Mouse (Mus musculus) heart, embryonic 12.5 days (tissue): ENCODE results near the gene Ubiad1. TPM values are rescaled to one million over a fixed set of nuclear protein-coding genes. Genes with fewer than 3 reads are reported as not detected.

Experiments
- ATAC-seq: fragments of 200-750 bp; cut with Nextera tagmentation; 2 replicates; pipeline ENCODE4 v1.8.0; 2017; ENCODE audit warnings: moderate TSS enrichment, moderate library complexity; ENCODE audit not compliant: insufficient number of reproducible peaks, low FRiP score
- H3K27ac ChIP-seq: fragments of 300-500 bp; sonication (generic); 2 replicates; pipeline ENCODE4 v1.5.1; 2016; ENCODE audit warnings: mild to moderate bottlenecking, moderate library complexity; ENCODE audit not compliant: poor library complexity, severe bottlenecking
- H3K27me3 ChIP-seq: fragments of 300-500 bp; sonication (generic); replicated peaks from 2 replicates; pipeline ENCODE4 v1.6.1; 2016; ENCODE audit warnings: mild to moderate bottlenecking, moderate library complexity
- H3K36me3 ChIP-seq: fragments of 300-500 bp; sonication (generic); 2 replicates; pipeline ENCODE4 v1.6.1; 2016; ENCODE audit warnings: mild to moderate bottlenecking, moderate library complexity
- H3K4me1 ChIP-seq: fragments of 300-500 bp; sonication (generic); replicated peaks from 2 replicates; pipeline ENCODE4 v1.6.1; 2016; ENCODE audit warnings: mild to moderate bottlenecking
- H3K4me2 ChIP-seq: fragments of 300-500 bp; sonication (generic); 2 replicates; pipeline ENCODE4 v1.6.1; 2016; ENCODE audit warnings: mild to moderate bottlenecking, moderate library complexity
- H3K4me3 ChIP-seq: fragments of 300-500 bp; sonication (generic); 2 replicates; pipeline ENCODE4 v1.5.1; 2016; ENCODE audit warnings: mild to moderate bottlenecking
- H3K9ac ChIP-seq: fragments of 300-500 bp; sonication (generic); 2 replicates; pipeline ENCODE4 v1.6.1; 2016; ENCODE audit warnings: mild to moderate bottlenecking, moderate library complexity
- H3K9me3 ChIP-seq: fragments of 300-500 bp; sonication (generic); replicated peaks from 2 replicates; pipeline ENCODE4 v1.6.1; 2016; ENCODE audit warnings: mild to moderate bottlenecking, moderate library complexity
- WGBS: fragments of 180-500 bp; shearing (Covaris S2); methylation state at CpG from one replicate; pipeline ENCODE4 v1.1.7; 2016; 5-methylcytosine and 5-hydroxymethylcytosine counted together
- polyA plus RNA-seq: library from polyadenylated mRNA; unstranded; fragments of >200 nt; fragmentation: Nextera tagmentation; extraction: Ambion mirVana; gene quantifications from 2 replicates; pipeline ENCODE4 v1.2.1, GENCODE M21; 2016

Ubiad1 gene
- polyA plus RNA-seq, 1 experiment from 2014 or later, result 21.6 TPM

- no peak overlapping the region for H3K9ac ChIP-seq
- H3K4me1 ChIP-seq, result no peaks in the 10 kb centered on the region
- H3K9me3 ChIP-seq, result no peaks in the 10 kb centered on the region
- no peak overlapping the region for H3K27ac ChIP-seq
- peaks cover 94% of the 10 kb centered on the region for H3K36me3 ChIP-seq
- H3K4me2 ChIP-seq, result no peak overlapping the region
- no peak for ATAC-seq
- H3K27me3 ChIP-seq, result no peaks in the 10 kb centered on the region
- H3K4me3 ChIP-seq, result no peak overlapping the region
- 88% methylated on average over 11 of the region's 11 CpGs for WGBS
Observed at GRCm38 (mm10) chr4:148469487-148470252, 25.1 kb upstream of the Ubiad1 start.

- Histone ChIP-seq H3K9ac (no peak overlapping the region), H3K4me3 (no peak overlapping the region), H3K27ac (no peak overlapping the region), H3K4me1 (no peaks in the 10 kb centered on the region), H3K36me3 (peaks cover 97% of the 10 kb centered on the region), H3K27me3 (no peaks in the 10 kb centered on the region), H3K4me2 (no peak overlapping the region), H3K9me3 (no peaks in the 10 kb centered on the region)
- ATAC-seq, result no peak
- 91% methylated on average over 10 of the region's 10 CpGs for WGBS
Observed at GRCm38 (mm10) chr4:148468396-148468795, 23.8 kb upstream of the Ubiad1 start.

GRCm38 (mm10) chr4:148466511-148467079 is 22.0 kb upstream of the Ubiad1 start:
- 94% methylated on average over 5 of the region's 5 CpGs for WGBS
- H3K27ac ChIP-seq, result no peak overlapping the region
- H3K4me1 ChIP-seq, result no peaks in the 10 kb centered on the region
- no peak overlapping the region for H3K9ac ChIP-seq
- H3K9me3 ChIP-seq, result no peaks in the 10 kb centered on the region
- no peak overlapping the region for H3K4me2 ChIP-seq
- H3K4me3 ChIP-seq, result no peak overlapping the region
- H3K36me3 ChIP-seq, result peaks cover 96% of the 10 kb centered on the region
- no peak for ATAC-seq
- no peaks in the 10 kb centered on the region for H3K27me3 ChIP-seq

- H3K4me1 ChIP-seq, result no peaks in the 10 kb centered on the region
- WGBS, result 89% methylated on average over 12 of the region's 12 CpGs
- no peaks in the 10 kb centered on the region for H3K27me3 ChIP-seq
- no peak overlapping the region for H3K4me2 ChIP-seq
- H3K27ac ChIP-seq, result no peak overlapping the region
- H3K4me3 ChIP-seq, result no peak overlapping the region
- no peak overlapping the region for H3K9ac ChIP-seq
- H3K9me3 ChIP-seq, result no peaks in the 10 kb centered on the region
- H3K36me3 ChIP-seq, result peaks cover 96% of the 10 kb centered on the region
- no peak for ATAC-seq
Observed at GRCm38 (mm10) chr4:148464869-148465268, 20.3 kb upstream of the Ubiad1 start.

GRCm38 (mm10) chr4:148464301-148464700 is 19.7 kb upstream of the Ubiad1 start:
- Histone ChIP-seq H3K9ac (no peak overlapping the region), H3K4me2 (no peak overlapping the region), H3K27me3 (no peaks in the 10 kb centered on the region), H3K9me3 (no peaks in the 10 kb centered on the region), H3K4me3 (no peak overlapping the region), H3K27ac (no peak overlapping the region), H3K36me3 (peaks cover 96% of the 10 kb centered on the region), H3K4me1 (no peaks in the 10 kb centered on the region)
- 85% methylated on average over 12 of the region's 12 CpGs for WGBS
- no peak for ATAC-seq

GRCm38 (mm10) chr4:148463208-148463960 is 18.8 kb upstream of the Ubiad1 start:
- no peak overlapping the region for H3K4me2 ChIP-seq
- no peak overlapping the region for H3K4me3 ChIP-seq
- 70% methylated on average over 14 of the region's 14 CpGs for WGBS
- no peak for ATAC-seq
- no peak overlapping the region for H3K9ac ChIP-seq
- no peaks in the 10 kb centered on the region for H3K27me3 ChIP-seq
- H3K27ac ChIP-seq, result no peak overlapping the region
- H3K9me3 ChIP-seq, result no peaks in the 10 kb centered on the region
- H3K4me1 ChIP-seq, result no peaks in the 10 kb centered on the region
- peaks cover 96% of the 10 kb centered on the region for H3K36me3 ChIP-seq

- no peaks in the 10 kb centered on the region for H3K4me1 ChIP-seq
- WGBS, result 94% methylated on average over 13 of the region's 13 CpGs
Observed at GRCm38 (mm10) chr4:148462717-148463116, 18.1 kb upstream of the Ubiad1 start.

GRCm38 (mm10) chr4:148461772-148462171 is 17.2 kb upstream of the Ubiad1 start:
- no peak overlapping the region for H3K27ac ChIP-seq
- peaks cover 98% of the 10 kb centered on the region for H3K36me3 ChIP-seq
- H3K4me3 ChIP-seq, result no peak overlapping the region
- H3K4me1 ChIP-seq, result no peaks in the 10 kb centered on the region
- no peak overlapping the region for H3K9ac ChIP-seq
- no peaks in the 10 kb centered on the region for H3K9me3 ChIP-seq
- H3K27me3 ChIP-seq, result no peaks in the 10 kb centered on the region
- H3K4me2 ChIP-seq, result no peak overlapping the region
- WGBS, result 83% methylated on average over 4 of the region's 4 CpGs
- no peak for ATAC-seq

More at GRCm38 (mm10) chr4:148462717-148463116, 18.1 kb upstream of the Ubiad1 start:
- H3K4me3 ChIP-seq, result no peak overlapping the region
- no peaks in the 10 kb centered on the region for H3K9me3 ChIP-seq
- H3K27ac ChIP-seq, result no peak overlapping the region
- no peak overlapping the region for H3K4me2 ChIP-seq
- no peak overlapping the region for H3K9ac ChIP-seq
- H3K27me3 ChIP-seq, result no peaks in the 10 kb centered on the region
- ATAC-seq, result no peak
- H3K36me3 ChIP-seq, result peaks cover 96% of the 10 kb centered on the region

- Histone ChIP-seq H3K27me3 (no peaks in the 10 kb centered on the region), H3K27ac (no peak overlapping the region), H3K36me3 (peaks cover 98% of the 10 kb centered on the region), H3K4me3 (no peak overlapping the region), H3K4me1 (no peaks in the 10 kb centered on the region), H3K9ac (no peak overlapping the region), H3K9me3 (no peaks in the 10 kb centered on the region), H3K4me2 (no peak overlapping the region)
- no peak for ATAC-seq
- 90% methylated on average over 12 of the region's 12 CpGs for WGBS
Observed at GRCm38 (mm10) chr4:148460656-148461284, 16.2 kb upstream of the Ubiad1 start.

GRCm38 (mm10) chr4:148455477-148456025 is 11.0 kb upstream of the Ubiad1 start:
- Histone ChIP-seq H3K9me3 (no peaks in the 10 kb centered on the region), H3K27ac (no peak overlapping the region), H3K4me2 (no peak overlapping the region), H3K36me3 (peaks cover 87% of the 10 kb centered on the region), H3K4me3 (no peak overlapping the region), H3K4me1 (no peaks in the 10 kb centered on the region), H3K27me3 (no peaks in the 10 kb centered on the region), H3K9ac (no peak overlapping the region)
- whole genome bisulfite sequencing, result 90% methylated on average over 5 of the region's 5 CpGs
- no peak for ATAC-seq

GRCm38 (mm10) chr4:148453707-148454106 is 9.1 kb upstream of the Ubiad1 start:
- no peak overlapping the region for H3K27ac ChIP-seq
- H3K27me3 ChIP-seq, result no peaks in the 10 kb centered on the region
- no peak overlapping the region for H3K4me2 ChIP-seq
- H3K36me3 ChIP-seq, result peaks cover 68% of the 10 kb centered on the region
- H3K4me3 ChIP-seq, result no peak overlapping the region
- peaks cover 8% of the 10 kb centered on the region for H3K4me1 ChIP-seq
- ATAC-seq, result no peak
- 92% methylated on average over 11 of the region's 11 CpGs for WGBS
- H3K9ac ChIP-seq, result no peak overlapping the region
- H3K9me3 ChIP-seq, result no peaks in the 10 kb centered on the region
